Mouse (Mus musculus) neural tube, embryonic 13.5 days (tissue): ENCODE results near the gene Tmtc4. TPM values are rescaled to one million over a fixed set of nuclear protein-coding genes. Genes with fewer than 3 reads are reported as not detected.

Experiments used
- ATAC-seq: fragments of 200-750 bp; cut with Nextera tagmentation; 2 replicates; pipeline ENCODE4 v1.8.0; 2017; ENCODE audit warnings: low read depth, mild to moderate bottlenecking, moderate TSS enrichment, moderate library complexity
- H3K27ac ChIP-seq: fragments of 300-500 bp; sonication (generic); replicated peaks from 2 replicates; pipeline ENCODE4 v1.5.1; 2015; ENCODE audit warnings: moderate library complexity, mild to moderate bottlenecking, inconsistent platforms
- H3K27me3 ChIP-seq: fragments of 300-500 bp; sonication (generic); 2 replicates; pipeline ENCODE4 v1.6.1; 2015; ENCODE audit warnings: mild to moderate bottlenecking, inconsistent platforms
- H3K36me3 ChIP-seq: fragments of 300-500 bp; sonication (generic); 2 replicates; pipeline ENCODE4 v1.6.1; 2015; ENCODE audit warnings: mild to moderate bottlenecking, inconsistent platforms
- H3K4me1 ChIP-seq: fragments of 300-500 bp; sonication (generic); replicated peaks from 2 replicates; pipeline ENCODE4 v1.6.1; 2015; ENCODE audit warnings: inconsistent platforms
- H3K4me2 ChIP-seq: fragments of 300-500 bp; sonication (generic); 2 replicates; pipeline ENCODE4 v1.6.1; 2015; ENCODE audit warnings: inconsistent platforms, mild to moderate bottlenecking, moderate library complexity
- H3K4me3 ChIP-seq: fragments of 300-500 bp; sonication (generic); 2 replicates; pipeline ENCODE4 v1.5.1; 2015; ENCODE audit warnings: mild to moderate bottlenecking, inconsistent platforms
- H3K9ac ChIP-seq: fragments of 300-500 bp; sonication (generic); 2 replicates; pipeline ENCODE4 v1.6.1; 2015; ENCODE audit warnings: moderate library complexity, mild to moderate bottlenecking, inconsistent platforms
- H3K9me3 ChIP-seq: fragments of 300-500 bp; sonication (generic); 2 replicates; pipeline ENCODE4 v1.6.1; 2016; ENCODE audit warnings: inconsistent platforms
- WGBS: fragments of 180-500 bp; shearing (Covaris S2); methylation state at CpG from one replicate; pipeline ENCODE4 v1.1.7; 2015; 5-methylcytosine and 5-hydroxymethylcytosine counted together
- polyA plus RNA-seq: library from polyadenylated mRNA; unstranded; fragments of >200 nt; fragmentation: Nextera tagmentation; extraction: Ambion mirVana; gene quantifications from 2 replicates; pipeline ENCODE4 v1.2.1, GENCODE M21; 2015

The Tmtc4 gene
- polyA plus RNA-seq, 1 experiment from 2014 or later = 57.0 TPM

GRCm38 (mm10) chr14:122968049-122968448 is 15.8 kb downstream of the Tmtc4 start:
- Histone ChIP-seq H3K36me3 (peaks cover 80% of the 10 kb centered on the region), H3K27ac (no peak overlapping the region), H3K9me3 (no peaks in the 10 kb centered on the region), H3K4me2 (no peak overlapping the region), H3K4me1 (no peaks in the 10 kb centered on the region), H3K4me3 (no peak overlapping the region), H3K9ac (no peak overlapping the region), H3K27me3 (no peaks in the 10 kb centered on the region)
- ATAC-seq = no peak
- 74% methylated on average over 2 of the region's 2 CpGs for WGBS

GRCm38 (mm10) chr14:122957941-122958340 is 25.9 kb downstream of the Tmtc4 start:
- H3K4me2 ChIP-seq = no peak overlapping the region
- ATAC-seq = peak; percentile 94
- no peaks in the 10 kb centered on the region for H3K9me3 ChIP-seq
- H3K9ac ChIP-seq = no peak overlapping the region
- H3K4me1 ChIP-seq = no peaks in the 10 kb centered on the region
- no peak overlapping the region for H3K4me3 ChIP-seq
- H3K36me3 ChIP-seq = peaks cover 30% of the 10 kb centered on the region
- 65% methylated on average over 8 of the region's 8 CpGs for WGBS
- no peaks in the 10 kb centered on the region for H3K27me3 ChIP-seq
- no peak overlapping the region for H3K27ac ChIP-seq

DNA sequence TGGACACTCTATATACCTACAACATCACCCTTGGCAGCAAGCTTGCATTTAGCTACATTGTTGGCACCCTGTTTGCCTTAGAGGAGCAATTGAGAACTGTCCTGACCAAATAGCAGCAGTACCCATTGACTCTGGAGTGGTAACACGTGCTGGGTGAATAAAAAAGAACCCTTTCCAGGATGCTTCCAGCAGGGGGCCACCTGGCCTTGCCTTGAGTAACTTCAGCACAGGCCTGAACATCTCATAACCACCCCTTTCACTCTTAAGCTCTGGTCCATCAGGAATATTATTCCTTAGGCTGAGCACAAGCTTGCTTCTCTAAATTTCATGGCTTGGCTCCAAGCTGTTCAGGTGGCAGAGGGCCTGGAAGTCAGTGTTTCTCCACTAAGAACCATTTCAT is 30.5 kb downstream of the Tmtc4 start:
- no peak overlapping the region for H3K4me2 ChIP-seq
- WGBS = 20% methylated on average over 1 of the region's 1 CpGs
- no peak overlapping the region for H3K9ac ChIP-seq
- no peaks in the 10 kb centered on the region for H3K27me3 ChIP-seq
- no peaks in the 10 kb centered on the region for H3K9me3 ChIP-seq
- no peaks in the 10 kb centered on the region for H3K4me1 ChIP-seq
- ATAC-seq = peak; percentile 46
- H3K4me3 ChIP-seq = no peak overlapping the region
- no peak overlapping the region for H3K27ac ChIP-seq
- peaks cover 11% of the 10 kb centered on the region for H3K36me3 ChIP-seq

- no peaks in the 10 kb centered on the region for H3K4me1 ChIP-seq
- H3K27ac ChIP-seq = no peak overlapping the region
- ATAC-seq = 0 out of 2 replicates have a peak, but pooled peaks have one; percentile 32
- peaks cover 18% of the 10 kb centered on the region for H3K36me3 ChIP-seq
- no peaks in the 10 kb centered on the region for H3K9me3 ChIP-seq
- H3K27me3 ChIP-seq = no peaks in the 10 kb centered on the region
- H3K4me2 ChIP-seq = no peak overlapping the region
- WGBS = 97% methylated on average over 1 of the region's 1 CpGs
- H3K9ac ChIP-seq = no peak overlapping the region
- H3K4me3 ChIP-seq = no peak overlapping the region
These were observed 31.3 kb downstream of the Tmtc4 start for GRCm38 (mm10) chr14:122952556-122952955.

- Histone ChIP-seq H3K4me1 (no peaks in the 10 kb centered on the region), H3K9ac (no peak overlapping the region), H3K9me3 (no peaks in the 10 kb centered on the region), H3K27me3 (no peaks in the 10 kb centered on the region), H3K27ac (no peak overlapping the region), H3K4me2 (no peak overlapping the region), H3K4me3 (no peak overlapping the region), H3K36me3 (peaks cover 24% of the 10 kb centered on the region)
- no peak; the same call in 1 of the 2 replicates for ATAC-seq
- 81% methylated on average over 6 of the region's 6 CpGs for WGBS
These were observed 32.0 kb downstream of the Tmtc4 start for GRCm38 (mm10) chr14:122951676-122952445.

DNA sequence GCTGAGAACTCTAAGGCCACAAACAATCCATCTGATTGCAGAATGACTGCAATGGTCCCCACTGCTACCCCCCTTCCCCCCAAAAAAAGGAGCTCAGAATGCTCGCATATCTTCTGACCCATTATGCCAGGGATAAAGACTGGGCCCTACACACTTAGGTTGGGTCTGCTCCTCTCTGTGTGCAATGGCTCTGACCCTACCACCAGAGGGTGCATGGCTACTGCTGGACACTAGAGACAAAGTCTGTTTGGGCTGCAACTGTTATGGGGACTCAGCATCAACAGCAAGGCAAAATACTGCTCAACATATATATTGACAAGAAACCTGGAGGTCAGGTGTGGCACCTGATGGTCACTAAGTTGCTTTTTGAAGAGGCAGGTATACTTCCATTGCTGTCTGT is 32.9 kb downstream of the Tmtc4 start:
- Histone ChIP-seq H3K4me3 (no peak overlapping the region), H3K4me1 (no peaks in the 10 kb centered on the region), H3K27me3 (no peaks in the 10 kb centered on the region), H3K4me2 (no peak overlapping the region), H3K27ac (no peak overlapping the region), H3K9ac (no peak overlapping the region), H3K36me3 (peaks cover 29% of the 10 kb centered on the region), H3K9me3 (no peaks in the 10 kb centered on the region)
- WGBS = 84% methylated on average over 1 of the region's 1 CpGs
- ATAC-seq = no peak

- no peak overlapping the region for H3K4me2 ChIP-seq
- no peaks in the 10 kb centered on the region; the same call in 1 of the 2 replicates for H3K9me3 ChIP-seq
- no peaks in the 10 kb centered on the region for H3K27me3 ChIP-seq
- H3K27ac ChIP-seq = no peak overlapping the region
- H3K36me3 ChIP-seq = peaks cover 65% of the 10 kb centered on the region
- H3K9ac ChIP-seq = no peak overlapping the region
- 73% methylated on average over 3 of the region's 3 CpGs for WGBS
- peaks cover 11% of the 10 kb centered on the region for H3K4me1 ChIP-seq
- ATAC-seq = no peak
- no peak overlapping the region for H3K4me3 ChIP-seq
These were observed 40.4 kb downstream of the Tmtc4 start for GRCm38 (mm10) chr14:122943475-122943853.

GRCm38 (mm10) chr14:122942757-122943474 is 40.9 kb downstream of the Tmtc4 start:
- no peak overlapping the region for H3K9ac ChIP-seq
- 34% methylated on average over 4 of the region's 4 CpGs for WGBS
- no peak overlapping the region for H3K4me2 ChIP-seq
- no peak overlapping the region for H3K4me3 ChIP-seq
- H3K27ac ChIP-seq = no peak overlapping the region
- H3K36me3 ChIP-seq = peaks cover 64% of the 10 kb centered on the region
- H3K4me1 ChIP-seq = peaks cover 11% of the 10 kb centered on the region
- no peak for ATAC-seq
- H3K27me3 ChIP-seq = no peaks in the 10 kb centered on the region
- H3K9me3 ChIP-seq = no peaks in the 10 kb centered on the region; the same call in 1 of the 2 replicates

- ATAC-seq = no peak
- Histone ChIP-seq H3K4me2 (no peak overlapping the region), H3K9me3 (no peaks in the 10 kb centered on the region; the same call in 1 of the 2 replicates), H3K27me3 (no peaks in the 10 kb centered on the region), H3K4me1 (no peaks in the 10 kb centered on the region), H3K36me3 (peaks cover 57% of the 10 kb centered on the region), H3K9ac (no peak overlapping the region), H3K27ac (no peak overlapping the region), H3K4me3 (no peak overlapping the region)
- 88% methylated on average over 1 of the region's 1 CpGs for WGBS
These were observed 47.4 kb downstream of the Tmtc4 start for GRCm38 (mm10) chr14:122936460-122936859.

DNA sequence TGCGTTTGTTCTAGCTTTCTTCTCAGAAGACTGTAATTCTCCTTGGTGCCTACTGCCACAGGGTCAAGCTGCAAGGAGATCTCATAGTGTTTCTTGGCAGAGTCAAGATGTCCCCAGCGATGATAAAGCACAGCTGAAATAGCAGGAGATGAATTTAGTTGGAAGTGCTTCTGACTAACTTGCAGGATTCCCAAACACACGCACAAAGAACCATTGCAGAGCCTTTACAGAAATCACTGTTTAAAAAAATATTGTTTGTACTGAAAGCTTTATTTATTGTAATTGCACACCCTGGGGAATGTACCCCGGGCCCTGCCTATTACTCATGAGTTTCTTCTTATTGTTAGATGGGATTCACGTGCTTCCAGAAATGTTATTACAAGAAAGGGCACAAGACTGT is 63.8 kb downstream of the Tmtc4 start:
- H3K9me3 ChIP-seq = no peaks in the 10 kb centered on the region
- H3K4me2 ChIP-seq = no peak overlapping the region
- peaks cover 31% of the 10 kb centered on the region for H3K36me3 ChIP-seq
- no peak overlapping the region for H3K27ac ChIP-seq
- H3K4me1 ChIP-seq = no peaks in the 10 kb centered on the region
- no peak overlapping the region for H3K4me3 ChIP-seq
- H3K9ac ChIP-seq = no peak overlapping the region
- 73% methylated on average over 5 of the region's 5 CpGs for WGBS
- no peak for ATAC-seq
- H3K27me3 ChIP-seq = no peaks in the 10 kb centered on the region

GRCm38 (mm10) chr14:122917676-122918075 is 66.2 kb downstream of the Tmtc4 start:
- Histone ChIP-seq H3K9me3 (no peaks in the 10 kb centered on the region), H3K4me3 (no peak overlapping the region), H3K4me1 (peaks cover 7% of the 10 kb centered on the region), H3K27me3 (peaks cover 5% of the 10 kb centered on the region), H3K9ac (no peak overlapping the region), H3K4me2 (no peak overlapping the region), H3K36me3 (peaks cover 20% of the 10 kb centered on the region), H3K27ac (no peak overlapping the region)
- 100% methylated on average over 1 of the region's 1 CpGs for WGBS
- no peak for ATAC-seq

DNA sequence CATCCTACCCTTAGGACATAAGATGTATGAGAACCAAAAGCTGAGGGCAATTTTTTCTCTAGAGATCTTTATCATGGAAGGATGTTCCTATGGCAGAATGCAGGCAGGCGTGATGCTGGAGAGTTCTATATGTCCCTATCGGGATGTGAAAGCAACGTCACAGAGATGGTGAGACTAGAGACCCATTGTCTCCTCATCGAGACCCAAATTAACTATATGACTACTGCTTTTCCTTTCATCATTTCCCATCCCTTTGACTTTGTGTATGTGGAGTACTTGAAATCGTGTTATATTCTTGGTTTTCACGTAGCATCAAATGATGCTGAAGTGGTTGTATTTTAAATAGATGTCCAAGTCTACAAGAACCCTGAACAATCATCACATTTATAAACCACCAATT is 70.2 kb downstream of the Tmtc4 start, which contains the start of gene Ggact:
Ggact (minus strand) TSS at position 101 of the 400 bp plus-strand sequence.
- Histone ChIP-seq H3K27ac (no peak within 1 kb of the TSS), H3K36me3 (peaks cover 2% of the 10 kb centered on the region; the same call in 1 of the 2 replicates), H3K4me2 (peak within 1 kb of the TSS; percentile 96), H3K4me1 (peaks cover 11% of the 10 kb centered on the region), H3K4me3 (peak within 1 kb of the TSS; percentile 63), H3K9me3 (0 out of 2 replicates have a peak, but pooled peaks cover 3% of the 10 kb centered on the region), H3K27me3 (peaks cover 18% of the 10 kb centered on the region), H3K9ac (peak within 1 kb of the TSS; percentile 71)
- WGBS = 83% methylated on average over 6 of the region's 6 CpGs
- ATAC-seq = no peak
